Mouse (Mus musculus) heart, embryonic 15.5 days (tissue): Measurements from ENCODE around the gene Mttp. TPM values are rescaled to one million over a fixed set of nuclear protein-coding genes. Genes with fewer than 3 reads are reported as not detected.

ENCODE experiments used
- ATAC-seq: fragments of 200-750 bp; cut with Nextera tagmentation; replicated peaks from 2 replicates; pipeline ENCODE4 v1.8.0; 2017; ENCODE audit warnings: low read depth, moderate TSS enrichment; ENCODE audit not compliant: insufficient number of reproducible peaks, insufficient read depth, low FRiP score
- H3K27ac ChIP-seq: fragments of 300-500 bp; sonication (generic); 2 replicates; pipeline ENCODE4 v1.5.1; 2015; ENCODE audit warnings: mild to moderate bottlenecking, inconsistent platforms
- H3K27me3 ChIP-seq: fragments of 300-500 bp; sonication (generic); 2 replicates; pipeline ENCODE4 v1.6.1; 2015; ENCODE audit warnings: inconsistent platforms
- H3K36me3 ChIP-seq: fragments of 300-500 bp; sonication (generic); 2 replicates; pipeline ENCODE4 v1.6.1; 2015; ENCODE audit warnings: mild to moderate bottlenecking, inconsistent platforms
- H3K4me1 ChIP-seq: fragments of 300-500 bp; sonication (generic); replicated peaks from 2 replicates; pipeline ENCODE4 v1.6.1; 2015; ENCODE audit warnings: inconsistent platforms
- H3K4me2 ChIP-seq: fragments of 300-500 bp; sonication (generic); 2 replicates; pipeline ENCODE4 v1.6.1; 2015; ENCODE audit warnings: inconsistent platforms, mild to moderate bottlenecking, moderate library complexity
- H3K4me3 ChIP-seq: fragments of 300-500 bp; sonication (generic); 2 replicates; pipeline ENCODE4 v1.5.1; 2015; ENCODE audit warnings: mild to moderate bottlenecking, inconsistent platforms
- H3K9ac ChIP-seq: fragments of 300-500 bp; sonication (generic); 2 replicates; pipeline ENCODE4 v1.6.1; 2015; ENCODE audit warnings: mild to moderate bottlenecking, inconsistent platforms
- H3K9me3 ChIP-seq: fragments of 300-500 bp; sonication (generic); replicated peaks from 2 replicates; pipeline ENCODE4 v1.6.1; 2016; ENCODE audit warnings: inconsistent platforms
- WGBS: fragments of 180-500 bp; shearing (Covaris S2); methylation state at CpG from one replicate; pipeline ENCODE4 v1.1.7; 2015; ENCODE audit warnings: mixed read lengths; 5-methylcytosine and 5-hydroxymethylcytosine counted together
- polyA plus RNA-seq: library from polyadenylated mRNA; unstranded; fragments of >200 nt; fragmentation: Nextera tagmentation; extraction: Ambion mirVana; gene quantifications from 2 replicates; pipeline ENCODE4 v1.2.1, GENCODE M21; 2015

The Mttp gene
- polyA plus RNA-seq, 1 experiment from 2014 or later: 6.8 TPM

DNA sequence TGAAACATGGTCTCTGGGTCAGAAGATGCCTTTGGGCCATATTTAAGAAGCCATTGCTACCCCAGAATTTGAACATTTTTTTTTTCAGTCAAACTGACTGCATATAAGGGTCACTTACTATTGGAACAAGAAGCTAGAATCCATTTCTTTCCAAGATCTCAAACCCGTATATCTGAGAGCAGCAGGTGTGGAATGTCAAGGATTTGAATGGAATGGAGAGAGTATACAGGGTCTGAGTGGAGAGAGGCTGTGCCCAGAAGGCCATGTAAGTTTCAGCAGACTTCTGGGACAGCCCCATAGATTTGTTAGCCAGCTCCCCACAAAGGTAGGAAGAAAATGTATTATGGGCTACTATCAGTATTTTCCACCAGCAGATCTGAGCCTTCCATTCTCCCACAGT is 66.1 kb downstream of the Mttp start:
- Histone ChIP-seq H3K9me3 (no peaks in the 10 kb centered on the region), H3K4me2 (no peak overlapping the region), H3K27me3 (no peaks in the 10 kb centered on the region), H3K4me3 (no peak overlapping the region), H3K9ac (no peak overlapping the region), H3K36me3 (peaks cover 6% of the 10 kb centered on the region; the same call in 1 of the 2 replicates), H3K4me1 (peaks cover 26% of the 10 kb centered on the region), H3K27ac (0 out of 2 replicates have a peak overlapping the region, but pooled peaks have one; percentile 7)
- ATAC-seq: no peak
- 35% methylated on average over 1 of the region's 1 CpGs for WGBS

- H3K4me3 ChIP-seq: no peak overlapping the region
- peaks cover 21% of the 10 kb centered on the region for H3K4me1 ChIP-seq
- H3K27ac ChIP-seq: no peak overlapping the region
- no peaks in the 10 kb centered on the region for H3K9me3 ChIP-seq
- no peaks in the 10 kb centered on the region for H3K27me3 ChIP-seq
- 72% methylated on average over 11 of the region's 11 CpGs for WGBS
- no peak overlapping the region for H3K4me2 ChIP-seq
- no peak overlapping the region for H3K9ac ChIP-seq
- ATAC-seq: no peak
- H3K36me3 ChIP-seq: peaks cover 6% of the 10 kb centered on the region; the same call in 1 of the 2 replicates
Observed at GRCm38 (mm10) chr3:138077476-138078340, 67.1 kb downstream of the Mttp start.

DNA sequence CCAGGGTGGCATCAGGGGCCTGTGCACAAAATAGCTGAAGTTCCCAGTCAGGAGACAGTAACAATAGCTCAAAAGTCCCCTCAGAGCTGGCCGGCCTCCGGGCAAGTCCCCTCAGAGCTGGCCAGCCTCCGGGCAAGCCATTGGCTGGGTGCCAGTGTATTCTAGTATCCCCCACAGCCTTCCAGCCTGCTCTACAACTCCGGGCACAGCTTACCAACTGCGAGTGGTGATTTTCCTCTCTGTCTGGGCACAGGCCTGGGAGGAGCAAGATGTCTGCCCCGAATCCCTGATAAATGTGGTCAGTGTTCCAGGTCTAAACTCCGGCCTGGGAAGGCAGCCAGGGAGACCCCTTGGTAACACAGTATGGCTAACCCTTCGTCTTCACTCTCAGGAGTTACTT is 69.6 kb downstream of the Mttp start:
- Histone ChIP-seq H3K9ac (no peak overlapping the region), H3K36me3 (no peaks in the 10 kb centered on the region; the same call in 1 of the 2 replicates), H3K27me3 (no peaks in the 10 kb centered on the region), H3K4me3 (peak overlapping the region; percentile 6; the same call in 1 of the 2 replicates), H3K4me2 (peak overlapping the region; percentile 43), H3K9me3 (no peaks in the 10 kb centered on the region), H3K27ac (peak overlapping the region; percentile 67), H3K4me1 (peaks cover 28% of the 10 kb centered on the region)
- ATAC-seq: peak; percentile 68
- 31% methylated on average over 8 of the region's 8 CpGs for WGBS

DNA sequence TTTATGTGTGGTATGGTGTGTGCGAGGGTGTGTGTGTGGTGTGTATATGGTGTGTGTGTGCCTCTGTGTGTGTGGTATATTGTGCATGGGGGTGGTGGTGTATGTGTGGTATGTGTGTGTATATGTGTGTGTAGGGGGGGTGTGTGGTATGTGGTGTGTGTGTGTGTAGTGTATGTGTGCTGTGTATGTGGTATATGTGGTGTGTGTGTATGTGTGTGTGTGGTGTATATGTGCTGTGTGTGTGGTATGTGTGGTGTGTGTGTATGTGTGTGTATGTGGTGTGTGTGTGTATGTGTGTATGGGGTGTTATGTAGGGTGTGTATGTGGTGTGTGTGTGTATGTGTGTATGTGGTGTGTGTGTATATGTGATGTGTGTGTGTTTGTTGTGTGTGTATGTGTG is 70.6 kb downstream of the Mttp start:
- 0 out of 2 replicates have a peak overlapping the region, but pooled peaks have one; percentile 76 for H3K4me2 ChIP-seq
- ATAC-seq: no peak
- H3K9me3 ChIP-seq: no peaks in the 10 kb centered on the region
- H3K4me1 ChIP-seq: peaks cover 28% of the 10 kb centered on the region
- H3K9ac ChIP-seq: no peak overlapping the region
- no peaks in the 10 kb centered on the region; the same call in 1 of the 2 replicates for H3K36me3 ChIP-seq
- peak overlapping the region; percentile 4; the same call in 1 of the 2 replicates for H3K4me3 ChIP-seq
- WGBS: 97% methylated on average over 1 of the region's 1 CpGs
- H3K27ac ChIP-seq: no peak overlapping the region
- no peaks in the 10 kb centered on the region for H3K27me3 ChIP-seq

- peak overlapping the region; percentile 46 for H3K9ac ChIP-seq
- peak overlapping the region; percentile 85 for H3K27ac ChIP-seq
- H3K4me1 ChIP-seq: peaks cover 23% of the 10 kb centered on the region
- H3K27me3 ChIP-seq: no peaks in the 10 kb centered on the region
- H3K36me3 ChIP-seq: no peaks in the 10 kb centered on the region
- H3K4me3 ChIP-seq: peak overlapping the region; percentile 53
- no peaks in the 10 kb centered on the region for H3K9me3 ChIP-seq
- ATAC-seq: no peak
- peak overlapping the region; percentile 76 for H3K4me2 ChIP-seq
- 41% methylated on average over 10 of the region's 10 CpGs for WGBS
Observed at GRCm38 (mm10) chr3:138071476-138072073, 73.2 kb downstream of the Mttp start.

GRCm38 (mm10) chr3:138071004-138071403 is 73.8 kb downstream of the Mttp start:
- H3K4me1 ChIP-seq: peaks cover 23% of the 10 kb centered on the region
- peak overlapping the region; percentile 46 for H3K9ac ChIP-seq
- H3K4me2 ChIP-seq: peak overlapping the region; percentile 76

GRCm38 (mm10) chr3:138069756-138070511 is 74.8 kb downstream of the Mttp start:
- no peaks in the 10 kb centered on the region for H3K9me3 ChIP-seq
- peak overlapping the region; percentile 85 for H3K27ac ChIP-seq
- no peaks in the 10 kb centered on the region for H3K27me3 ChIP-seq
- H3K9ac ChIP-seq: peak overlapping the region; percentile 65
- 47% methylated on average over 18 of the region's 18 CpGs for WGBS
- H3K36me3 ChIP-seq: no peaks in the 10 kb centered on the region
- peaks cover 26% of the 10 kb centered on the region for H3K4me1 ChIP-seq
- ATAC-seq: no peak
- peak overlapping the region; percentile 53 for H3K4me3 ChIP-seq
- peak overlapping the region; percentile 76 for H3K4me2 ChIP-seq

More at GRCm38 (mm10) chr3:138071004-138071403, 73.8 kb downstream of the Mttp start:
- Histone ChIP-seq H3K36me3 (no peaks in the 10 kb centered on the region), H3K4me3 (peak overlapping the region; percentile 53), H3K9me3 (no peaks in the 10 kb centered on the region), H3K27me3 (no peaks in the 10 kb centered on the region), H3K27ac (peak overlapping the region; percentile 85)
- no peak for ATAC-seq
- WGBS: 14% methylated on average over 1 of the region's 1 CpGs

DNA sequence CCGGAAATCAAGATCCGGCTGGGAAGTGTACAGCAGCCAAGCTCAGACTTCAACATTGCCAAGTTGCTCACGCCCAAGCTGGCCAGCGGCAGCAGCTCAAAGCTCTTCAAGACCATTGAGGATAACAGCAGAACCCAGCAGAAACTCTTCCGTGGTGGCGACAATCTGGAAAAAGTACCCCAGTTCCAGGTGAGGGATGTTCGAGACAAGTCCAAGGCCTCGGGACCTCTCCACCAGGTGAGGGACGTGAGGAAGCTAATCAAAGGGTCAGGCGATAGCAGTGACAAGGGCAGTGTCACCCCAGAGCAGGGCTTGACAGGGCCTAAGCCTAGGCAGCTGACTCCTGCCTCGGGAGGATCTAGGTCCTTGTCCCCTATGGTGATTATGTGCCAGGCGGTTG is 76.7 kb downstream of the Mttp start:
- H3K4me3 ChIP-seq: peak overlapping the region; percentile 53
- H3K36me3 ChIP-seq: no peaks in the 10 kb centered on the region
- H3K4me2 ChIP-seq: peak overlapping the region; percentile 76
- no peak for ATAC-seq
- peak overlapping the region; percentile 85 for H3K27ac ChIP-seq
- H3K4me1 ChIP-seq: peaks cover 26% of the 10 kb centered on the region
- H3K9me3 ChIP-seq: no peaks in the 10 kb centered on the region
- WGBS: 82% methylated on average over 12 of the region's 12 CpGs
- no peaks in the 10 kb centered on the region for H3K27me3 ChIP-seq
- peak overlapping the region; percentile 65 for H3K9ac ChIP-seq

GRCm38 (mm10) chr3:138067288-138067687 is 77.5 kb downstream of the Mttp start, which contains the start of gene Gm5105:
Gm5105 (minus strand) TSS chr3:138067388.
- peak within 1 kb of the TSS; percentile 96 for H3K27ac ChIP-seq
- WGBS: 85% methylated on average over 12 of the region's 12 CpGs
- no peak for ATAC-seq
- H3K4me3 ChIP-seq: peak within 1 kb of the TSS; percentile 53
- H3K4me2 ChIP-seq: peak within 1 kb of the TSS; percentile 76
- no peaks in the 10 kb centered on the region for H3K36me3 ChIP-seq
- peak within 1 kb of the TSS; percentile 65 for H3K9ac ChIP-seq
- H3K27me3 ChIP-seq: no peaks in the 10 kb centered on the region
- H3K4me1 ChIP-seq: peaks cover 23% of the 10 kb centered on the region
- no peaks in the 10 kb centered on the region for H3K9me3 ChIP-seq

- peak overlapping the region; percentile 65 for H3K9ac ChIP-seq
Observed at GRCm38 (mm10) chr3:138066348-138066856, 78.4 kb downstream of the Mttp start.

More at GRCm38 (mm10) chr3:138066348-138066856, 78.4 kb downstream of the Mttp start:
- no peaks in the 10 kb centered on the region for H3K9me3 ChIP-seq
- peak overlapping the region; percentile 96 for H3K27ac ChIP-seq
- peak overlapping the region; percentile 76 for H3K4me2 ChIP-seq
- peak overlapping the region; percentile 53 for H3K4me3 ChIP-seq
- peaks cover 23% of the 10 kb centered on the region for H3K4me1 ChIP-seq
- no peaks in the 10 kb centered on the region for H3K27me3 ChIP-seq
- H3K36me3 ChIP-seq: no peaks in the 10 kb centered on the region
- 67% methylated on average over 20 of the region's 20 CpGs for WGBS
- ATAC-seq: no peak
